Mouse (Mus musculus): Measurements from ENCODE around the gene Osbpl10.

- no peak for TF ChIP-seq EP300 (optimal IDR thresholded peaks at IDR 0.05)
- TF ChIP-seq CTCF (IDR thresholded peaks at IDR 0.05; ENCODE audit: low read depth), result no peak
Measured at GRCm38 (mm10) chr9:115034271-115034670, 55.9 kb downstream of the Osbpl10 start.

Measured in stomach, postnatal 0 days (tissue).